Mouse (Mus musculus): Measurements from ENCODE around the gene Pus10. TPM values are rescaled to one million over a fixed set of nuclear protein-coding genes. Genes with fewer than 3 reads are reported as not detected.

Gene Pus10
- polyA plus RNA-seq, 1 experiment from 2014 or later: 31.1 TPM

GRCm38 (mm10) chr11:23730120-23730519 lies 64.6 kb downstream of the Pus10 start:
- Histone ChIP-seq H3K4me2 (no peak overlapping the region), H3K36me3 (peaks cover 75% of the 10 kb centered on the region), H3K9ac (replicated peaks) (no peak overlapping the region), H3K4me3 (replicated peaks) (no peak overlapping the region), H3K4me1 (replicated peaks) (no peaks in the 10 kb centered on the region), H3K9me3 (no peaks in the 10 kb centered on the region), H3K27ac (no peak overlapping the region), H3K27me3 (no peaks in the 10 kb centered on the region)
- no peak for ATAC-seq (ENCODE audit: insufficient number of reproducible peaks, insufficient read depth, low FRiP score, low TSS enrichment, low read depth)
- 89% methylated on average over 4 of the region's 4 CpGs for WGBS

GRCm38 (mm10) chr11:23732840-23733239 lies 67.4 kb downstream of the Pus10 start:
- no peaks in the 10 kb centered on the region for H3K4me1 ChIP-seq (replicated peaks)
- no peak overlapping the region for H3K9ac ChIP-seq (replicated peaks)
- H3K27me3 ChIP-seq: no peaks in the 10 kb centered on the region
- H3K4me2 ChIP-seq: no peak overlapping the region
- H3K36me3 ChIP-seq: peaks cover 51% of the 10 kb centered on the region
- no peak overlapping the region for H3K27ac ChIP-seq
- no peak for ATAC-seq (ENCODE audit: insufficient number of reproducible peaks, insufficient read depth, low FRiP score, low TSS enrichment, low read depth)
- H3K9me3 ChIP-seq: no peaks in the 10 kb centered on the region
- H3K4me3 ChIP-seq (replicated peaks): no peak overlapping the region
- WGBS: 93% methylated on average over 1 of the region's 1 CpGs

GRCm38 (mm10) chr11:23734749-23735286 lies 69.3 kb downstream of the Pus10 start:
- no peak overlapping the region for H3K4me3 ChIP-seq (replicated peaks)
- no peak overlapping the region for H3K4me2 ChIP-seq
- H3K27ac ChIP-seq: no peak overlapping the region
- H3K9me3 ChIP-seq: no peaks in the 10 kb centered on the region
- no peak for ATAC-seq (ENCODE audit: insufficient number of reproducible peaks, insufficient read depth, low FRiP score, low TSS enrichment, low read depth)
- H3K27me3 ChIP-seq: no peaks in the 10 kb centered on the region
- no peak overlapping the region for H3K9ac ChIP-seq (replicated peaks)
- WGBS: 92% methylated on average over 6 of the region's 6 CpGs
- peaks cover 33% of the 10 kb centered on the region for H3K36me3 ChIP-seq
- H3K4me1 ChIP-seq (replicated peaks): no peaks in the 10 kb centered on the region

- ATAC-seq (ENCODE audit: insufficient number of reproducible peaks, insufficient read depth, low FRiP score, low TSS enrichment, low read depth): no peak
- Histone ChIP-seq H3K4me1 (replicated peaks) (no peaks in the 10 kb centered on the region), H3K36me3 (peaks cover 22% of the 10 kb centered on the region), H3K9me3 (no peaks in the 10 kb centered on the region), H3K4me3 (replicated peaks) (no peak overlapping the region), H3K27ac (no peak overlapping the region), H3K4me2 (no peak overlapping the region), H3K9ac (replicated peaks) (no peak overlapping the region), H3K27me3 (no peaks in the 10 kb centered on the region)
Observed at GRCm38 (mm10) chr11:23735820-23736470, 70.5 kb downstream of the Pus10 start.

GRCm38 (mm10) chr11:23740895-23741294 lies 75.4 kb downstream of the Pus10 start:
- H3K27me3 ChIP-seq: no peaks in the 10 kb centered on the region
- no peaks in the 10 kb centered on the region for H3K4me1 ChIP-seq (replicated peaks)
- H3K4me2 ChIP-seq: no peak overlapping the region
- H3K27ac ChIP-seq: no peak overlapping the region
- H3K9me3 ChIP-seq: no peaks in the 10 kb centered on the region
- no peak overlapping the region for H3K9ac ChIP-seq (replicated peaks)
- H3K4me3 ChIP-seq (replicated peaks): no peak overlapping the region
- H3K36me3 ChIP-seq: peaks cover 5% of the 10 kb centered on the region; the same call in 1 of the 2 replicates
- 77% methylated on average over 4 of the region's 4 CpGs for WGBS
- ATAC-seq (ENCODE audit: insufficient number of reproducible peaks, insufficient read depth, low FRiP score, low TSS enrichment, low read depth): no peak

- Histone ChIP-seq H3K4me2 (no peak overlapping the region), H3K9ac (replicated peaks) (no peak overlapping the region), H3K4me1 (replicated peaks) (no peaks in the 10 kb centered on the region), H3K36me3 (peaks cover 5% of the 10 kb centered on the region; the same call in 1 of the 2 replicates), H3K4me3 (replicated peaks) (no peak overlapping the region), H3K27me3 (no peaks in the 10 kb centered on the region), H3K27ac (no peak overlapping the region), H3K9me3 (no peaks in the 10 kb centered on the region)
- ATAC-seq (ENCODE audit: insufficient number of reproducible peaks, insufficient read depth, low FRiP score, low TSS enrichment, low read depth): no peak
- 90% methylated on average over 7 of the region's 7 CpGs for WGBS
Observed at GRCm38 (mm10) chr11:23741386-23741785, 75.9 kb downstream of the Pus10 start.

GRCm38 (mm10) chr11:23744352-23744751 lies 78.9 kb downstream of the Pus10 start:
- 76% methylated on average over 3 of the region's 3 CpGs for WGBS
- no peaks in the 10 kb centered on the region for H3K4me1 ChIP-seq (replicated peaks)
- no peak for ATAC-seq (ENCODE audit: insufficient number of reproducible peaks, insufficient read depth, low FRiP score, low TSS enrichment, low read depth)
- no peaks in the 10 kb centered on the region for H3K27me3 ChIP-seq
- H3K9me3 ChIP-seq: no peaks in the 10 kb centered on the region
- no peak overlapping the region for H3K4me2 ChIP-seq
- H3K36me3 ChIP-seq: peaks cover 5% of the 10 kb centered on the region; the same call in 1 of the 2 replicates
- no peak overlapping the region for H3K27ac ChIP-seq
- no peak overlapping the region for H3K4me3 ChIP-seq (replicated peaks)
- H3K9ac ChIP-seq (replicated peaks): no peak overlapping the region

GRCm38 (mm10) chr11:23746102-23746501 lies 80.6 kb downstream of the Pus10 start:
- Histone ChIP-seq H3K4me3 (replicated peaks) (no peak overlapping the region), H3K4me2 (no peak overlapping the region), H3K4me1 (replicated peaks) (no peaks in the 10 kb centered on the region), H3K9me3 (no peaks in the 10 kb centered on the region), H3K9ac (replicated peaks) (no peak overlapping the region), H3K36me3 (peaks cover 5% of the 10 kb centered on the region; the same call in 1 of the 2 replicates), H3K27me3 (no peaks in the 10 kb centered on the region), H3K27ac (no peak overlapping the region)
- ATAC-seq (ENCODE audit: insufficient number of reproducible peaks, insufficient read depth, low FRiP score, low TSS enrichment, low read depth): no peak
- WGBS: 68% methylated on average over 4 of the region's 4 CpGs

- Histone ChIP-seq H3K4me3 (replicated peaks) (no peak overlapping the region), H3K4me1 (replicated peaks) (no peaks in the 10 kb centered on the region), H3K36me3 (no peaks in the 10 kb centered on the region), H3K4me2 (no peak overlapping the region), H3K27ac (no peak overlapping the region), H3K9ac (replicated peaks) (no peak overlapping the region), H3K27me3 (no peaks in the 10 kb centered on the region), H3K9me3 (no peaks in the 10 kb centered on the region)
- no peak for ATAC-seq (ENCODE audit: insufficient number of reproducible peaks, insufficient read depth, low FRiP score, low TSS enrichment, low read depth)
- 86% methylated on average over 1 of the region's 1 CpGs for WGBS
Observed at GRCm38 (mm10) chr11:23753136-23753710, 87.7 kb downstream of the Pus10 start.

- ATAC-seq (ENCODE audit: insufficient number of reproducible peaks, insufficient read depth, low FRiP score, low TSS enrichment, low read depth): no peak
- Histone ChIP-seq H3K9ac (replicated peaks) (no peak overlapping the region), H3K4me3 (replicated peaks) (no peak overlapping the region), H3K27ac (no peak overlapping the region), H3K36me3 (no peaks in the 10 kb centered on the region), H3K4me1 (replicated peaks) (no peaks in the 10 kb centered on the region), H3K27me3 (no peaks in the 10 kb centered on the region), H3K9me3 (no peaks in the 10 kb centered on the region), H3K4me2 (no peak overlapping the region)
Observed at GRCm38 (mm10) chr11:23754329-23754728, 88.9 kb downstream of the Pus10 start.

- H3K4me1 ChIP-seq (replicated peaks): no peaks in the 10 kb centered on the region
- no peak overlapping the region for H3K4me2 ChIP-seq
- no peaks in the 10 kb centered on the region for H3K27me3 ChIP-seq
- no peaks in the 10 kb centered on the region for H3K36me3 ChIP-seq
- no peaks in the 10 kb centered on the region for H3K9me3 ChIP-seq
- H3K9ac ChIP-seq (replicated peaks): no peak overlapping the region
- no peak overlapping the region for H3K4me3 ChIP-seq (replicated peaks)
- H3K27ac ChIP-seq: no peak overlapping the region
- WGBS: 78% methylated on average over 2 of the region's 2 CpGs
- ATAC-seq (ENCODE audit: insufficient number of reproducible peaks, insufficient read depth, low FRiP score, low TSS enrichment, low read depth): no peak
Observed at GRCm38 (mm10) chr11:23758218-23758617, 92.7 kb downstream of the Pus10 start.

- no peaks in the 10 kb centered on the region for H3K4me1 ChIP-seq (replicated peaks)
- no peak overlapping the region for H3K4me3 ChIP-seq (replicated peaks)
- no peaks in the 10 kb centered on the region for H3K9me3 ChIP-seq
- 84% methylated on average over 2 of the region's 2 CpGs for WGBS
- ATAC-seq (ENCODE audit: insufficient number of reproducible peaks, insufficient read depth, low FRiP score, low TSS enrichment, low read depth): no peak
- no peak overlapping the region for H3K9ac ChIP-seq (replicated peaks)
- no peaks in the 10 kb centered on the region for H3K36me3 ChIP-seq
- H3K27me3 ChIP-seq: no peaks in the 10 kb centered on the region
- H3K4me2 ChIP-seq: no peak overlapping the region
- H3K27ac ChIP-seq: no peak overlapping the region
Observed at GRCm38 (mm10) chr11:23762635-23763034, 97.2 kb downstream of the Pus10 start.
